Mouse (Mus musculus): ENCODE results near the gene Rcan1. TPM values are rescaled to one million over a fixed set of nuclear protein-coding genes. Genes with fewer than 3 reads are reported as not detected.

Gene Rcan1
- polyA plus RNA-seq, 1 experiment from 2014 or later: 40.3 TPM

DNA sequence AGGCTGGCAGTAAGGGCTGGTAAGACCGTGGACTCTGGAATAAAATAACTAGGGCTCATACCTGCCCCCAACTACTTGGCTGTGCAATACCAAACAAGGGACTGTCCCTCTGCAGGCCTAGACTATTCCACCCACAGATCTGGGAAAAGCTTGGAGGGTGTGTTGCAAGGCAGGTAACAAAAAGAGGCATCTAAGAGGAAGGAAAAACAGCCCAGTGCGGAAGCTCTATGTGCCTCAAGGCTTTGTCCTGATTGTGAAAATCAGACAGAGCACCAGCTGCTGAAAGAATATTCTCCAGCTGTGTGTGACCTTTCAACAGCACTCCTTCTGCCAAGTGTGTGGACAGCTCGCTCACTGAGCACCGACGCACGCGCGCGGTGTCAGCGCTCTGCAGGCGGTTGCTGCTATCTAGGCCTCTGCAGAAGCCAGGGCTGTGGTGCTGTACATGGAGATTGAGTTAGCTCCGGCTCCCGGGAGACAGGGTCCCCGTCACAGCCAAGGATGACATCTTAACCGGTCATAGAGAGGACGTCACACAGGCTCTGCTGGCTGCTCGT is 19.1 kb downstream of the Rcan1 start:
- Histone ChIP-seq H3K4me1 (peaks cover 32% of the 10 kb centered on the region), H3K4me2 (replicated peaks) (no peak overlapping the region), H3K27ac (replicated peaks) (no peak overlapping the region), H3K4me3 (replicated peaks) (no peak overlapping the region), H3K27me3 (no peaks in the 10 kb centered on the region), H3K36me3 (peaks cover 4% of the 10 kb centered on the region; the same call in 1 of the 2 replicates), H3K9me3 (replicated peaks) (no peaks in the 10 kb centered on the region), H3K9ac (no peak overlapping the region)
- WGBS: 80% methylated on average over 17 of the region's 17 CpGs
- no peak for ATAC-seq (ENCODE audit: insufficient number of reproducible peaks, low FRiP score, low TSS enrichment, low read depth)

DNA sequence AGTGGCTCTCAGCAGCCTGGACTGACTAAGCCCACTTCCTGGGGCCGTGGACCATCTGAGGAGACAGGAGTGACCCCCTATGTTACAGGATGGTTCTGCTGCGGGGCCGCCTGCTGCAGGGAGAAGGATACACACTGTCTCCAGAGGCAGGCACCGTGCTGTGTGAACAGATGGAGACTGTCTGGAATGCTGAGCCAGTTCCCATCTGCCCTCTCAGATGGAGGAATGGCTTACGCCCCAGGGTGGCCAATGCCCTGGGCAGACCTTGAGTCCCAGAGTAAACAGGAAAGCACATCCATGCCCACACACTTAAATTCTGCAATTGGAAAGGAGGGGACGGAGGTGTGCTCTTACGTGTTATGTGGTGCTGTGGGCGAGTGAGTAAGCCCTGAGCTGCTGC is 20.3 kb downstream of the Rcan1 start:
- no peak for ATAC-seq (ENCODE audit: insufficient number of reproducible peaks, low FRiP score, low TSS enrichment, low read depth)
- H3K4me2 ChIP-seq (replicated peaks): no peak overlapping the region
- WGBS: 74% methylated on average over 8 of the region's 8 CpGs

DNA sequence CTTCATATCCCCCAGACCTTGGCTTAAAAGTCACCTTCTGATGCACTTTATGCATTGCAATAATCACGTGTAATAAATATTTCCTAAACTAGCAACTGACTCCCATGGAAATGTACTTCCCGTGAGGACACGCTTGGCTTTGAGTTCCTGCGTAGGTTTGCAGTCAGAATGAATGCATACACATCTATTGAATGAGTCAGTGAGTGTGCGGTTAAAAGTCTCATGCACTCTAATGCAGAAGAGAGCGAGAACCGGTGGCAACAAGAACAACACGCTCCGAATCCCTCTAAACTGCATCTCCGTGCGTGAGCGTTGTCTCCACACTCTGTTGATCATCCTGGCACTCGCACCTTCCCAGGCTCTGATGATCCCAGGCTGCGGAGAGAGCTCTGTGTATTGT is 21.6 kb downstream of the Rcan1 start:
- no peak for ATAC-seq (ENCODE audit: insufficient number of reproducible peaks, low FRiP score, low TSS enrichment, low read depth)
- Histone ChIP-seq H3K4me1 (peaks cover 31% of the 10 kb centered on the region), H3K4me2 (replicated peaks) (no peak overlapping the region), H3K4me3 (replicated peaks) (no peak overlapping the region), H3K9me3 (replicated peaks) (no peaks in the 10 kb centered on the region), H3K27ac (replicated peaks) (no peak overlapping the region), H3K9ac (no peak overlapping the region), H3K27me3 (no peaks in the 10 kb centered on the region), H3K36me3 (peaks cover 4% of the 10 kb centered on the region; the same call in 1 of the 2 replicates)
- 87% methylated on average over 14 of the region's 14 CpGs for WGBS

More for the DNA sequence above, 20.3 kb downstream of the Rcan1 start:
- Histone ChIP-seq H3K4me3 (replicated peaks) (no peak overlapping the region), H3K27me3 (no peaks in the 10 kb centered on the region), H3K9me3 (replicated peaks) (no peaks in the 10 kb centered on the region), H3K36me3 (peaks cover 4% of the 10 kb centered on the region; the same call in 1 of the 2 replicates), H3K4me1 (peaks cover 32% of the 10 kb centered on the region), H3K9ac (no peak overlapping the region), H3K27ac (replicated peaks) (0 out of 2 replicates have a peak overlapping the region, but pooled peaks have one; percentile 17)

DNA sequence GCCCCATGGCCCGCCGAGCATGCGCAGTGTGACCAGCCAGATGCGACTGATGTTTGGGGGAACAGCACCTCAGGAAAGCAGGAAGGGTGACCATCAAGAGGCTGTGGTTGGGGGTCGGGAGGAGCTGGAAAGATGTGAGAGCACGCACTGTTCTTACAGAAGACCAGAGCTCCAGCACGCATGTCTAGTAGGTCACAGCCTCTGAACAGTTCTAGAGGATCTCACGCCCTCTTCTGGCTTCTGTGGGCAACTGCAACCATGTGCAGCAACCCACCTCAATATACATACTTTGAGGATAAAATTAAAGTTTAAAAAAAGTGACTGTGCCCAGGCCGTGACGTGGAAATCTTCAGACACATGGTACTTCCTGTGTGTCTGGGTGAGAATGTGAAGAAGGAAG is 25.3 kb downstream of the Rcan1 start:
- H3K4me2 ChIP-seq (replicated peaks): no peak overlapping the region
- H3K27ac ChIP-seq (replicated peaks): no peak overlapping the region
- no peak overlapping the region for H3K4me3 ChIP-seq (replicated peaks)
- no peak overlapping the region for H3K9ac ChIP-seq
- WGBS: 65% methylated on average over 10 of the region's 10 CpGs
- peaks cover 4% of the 10 kb centered on the region; the same call in 1 of the 2 replicates for H3K36me3 ChIP-seq
- no peak for ATAC-seq (ENCODE audit: insufficient number of reproducible peaks, low FRiP score, low TSS enrichment, low read depth)
- no peaks in the 10 kb centered on the region for H3K9me3 ChIP-seq (replicated peaks)
- no peaks in the 10 kb centered on the region for H3K27me3 ChIP-seq
- peaks cover 15% of the 10 kb centered on the region for H3K4me1 ChIP-seq

DNA sequence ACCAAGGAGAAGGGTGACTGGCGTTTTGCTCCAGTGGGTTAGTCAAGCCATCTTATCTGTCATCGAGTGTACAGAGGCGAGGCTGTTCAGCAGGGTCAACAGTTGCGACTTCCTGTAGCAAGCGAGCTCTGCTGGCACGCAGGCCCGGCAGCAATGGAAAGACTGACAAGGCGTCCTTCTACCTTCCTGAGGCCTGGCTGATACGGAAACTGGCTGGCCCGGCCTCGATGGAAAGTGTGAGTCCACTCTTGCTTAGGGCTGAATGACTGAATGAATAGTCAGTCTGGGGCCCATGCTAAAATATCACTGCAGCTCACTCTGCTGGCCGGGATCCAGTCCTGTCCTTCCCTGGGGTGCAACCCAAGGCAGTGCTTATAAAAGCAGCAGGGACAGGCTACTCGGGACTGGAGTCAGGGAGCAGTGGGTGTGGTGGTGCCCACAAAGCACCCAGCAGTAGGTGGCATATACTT is 27.0 kb downstream of the Rcan1 start:
- H3K4me3 ChIP-seq (replicated peaks): no peak overlapping the region
- peak; percentile 22; the same call in 1 of the 2 replicates for ATAC-seq (ENCODE audit: insufficient number of reproducible peaks, low FRiP score, low TSS enrichment, low read depth)
- no peak overlapping the region for H3K4me2 ChIP-seq (replicated peaks)
- H3K36me3 ChIP-seq: peaks cover 1% of the 10 kb centered on the region; the same call in 1 of the 2 replicates
- H3K27ac ChIP-seq (replicated peaks): no peak overlapping the region
- H3K9ac ChIP-seq: no peak overlapping the region
- no peaks in the 10 kb centered on the region for H3K9me3 ChIP-seq (replicated peaks)
- no peaks in the 10 kb centered on the region for H3K27me3 ChIP-seq
- H3K4me1 ChIP-seq: 0 out of 2 replicates have a peak, but pooled peaks cover 7% of the 10 kb centered on the region
- WGBS: 52% methylated on average over 13 of the region's 13 CpGs

DNA sequence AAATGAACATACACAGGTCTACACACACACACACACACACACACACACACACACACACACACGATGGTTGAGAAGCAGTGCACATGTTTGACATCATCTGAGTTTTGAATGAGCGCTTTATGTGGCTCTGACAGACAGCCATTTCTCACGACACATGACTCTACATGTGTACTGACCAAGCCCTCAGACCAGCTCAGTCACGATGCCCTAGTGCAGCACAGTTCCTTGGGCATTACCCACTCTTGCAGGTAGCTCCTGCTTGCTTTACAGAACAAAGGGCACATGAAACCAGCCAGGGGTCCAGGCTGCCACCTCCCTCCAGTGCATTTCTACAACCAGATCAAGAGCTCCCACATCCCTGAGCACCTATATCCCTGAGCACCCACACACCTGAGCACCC is 27.7 kb downstream of the Rcan1 start:
- ATAC-seq (ENCODE audit: insufficient number of reproducible peaks, low FRiP score, low TSS enrichment, low read depth): no peak
- no peaks in the 10 kb centered on the region for H3K9me3 ChIP-seq (replicated peaks)
- 81% methylated on average over 4 of the region's 4 CpGs for WGBS
- no peak overlapping the region for H3K4me3 ChIP-seq (replicated peaks)
- H3K4me1 ChIP-seq: 0 out of 2 replicates have a peak, but pooled peaks cover 7% of the 10 kb centered on the region
- no peaks in the 10 kb centered on the region for H3K27me3 ChIP-seq
- H3K27ac ChIP-seq (replicated peaks): no peak overlapping the region
- H3K4me2 ChIP-seq (replicated peaks): no peak overlapping the region
- no peak overlapping the region for H3K9ac ChIP-seq
- no peaks in the 10 kb centered on the region for H3K36me3 ChIP-seq

DNA sequence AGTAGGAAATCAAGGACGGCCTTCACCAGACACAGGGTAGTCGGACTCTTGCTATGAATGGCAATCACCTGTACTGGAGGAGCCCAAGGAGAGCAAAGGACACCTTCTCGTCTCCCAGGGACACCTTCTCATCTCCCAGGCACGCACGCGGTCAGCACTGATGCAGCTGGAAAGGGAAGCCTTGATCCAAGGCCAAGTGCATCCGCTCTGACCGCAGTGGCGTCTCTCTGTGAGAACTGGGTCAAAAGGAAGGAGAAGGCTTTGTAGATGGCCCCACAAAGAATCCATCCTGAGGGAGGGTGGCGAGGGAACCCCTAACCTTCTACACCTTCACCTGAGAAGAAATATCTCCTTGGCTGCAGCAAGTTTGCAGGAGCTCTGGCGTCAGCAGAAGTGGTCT is 28.5 kb downstream of the Rcan1 start:
- ATAC-seq (ENCODE audit: insufficient number of reproducible peaks, low FRiP score, low TSS enrichment, low read depth): no peak
- Histone ChIP-seq H3K27me3 (no peaks in the 10 kb centered on the region), H3K36me3 (no peaks in the 10 kb centered on the region), H3K4me1 (0 out of 2 replicates have a peak, but pooled peaks cover 7% of the 10 kb centered on the region), H3K9me3 (replicated peaks) (no peaks in the 10 kb centered on the region), H3K9ac (no peak overlapping the region), H3K4me3 (replicated peaks) (no peak overlapping the region), H3K27ac (replicated peaks) (no peak overlapping the region), H3K4me2 (replicated peaks) (no peak overlapping the region)
- 88% methylated on average over 11 of the region's 11 CpGs for WGBS

DNA sequence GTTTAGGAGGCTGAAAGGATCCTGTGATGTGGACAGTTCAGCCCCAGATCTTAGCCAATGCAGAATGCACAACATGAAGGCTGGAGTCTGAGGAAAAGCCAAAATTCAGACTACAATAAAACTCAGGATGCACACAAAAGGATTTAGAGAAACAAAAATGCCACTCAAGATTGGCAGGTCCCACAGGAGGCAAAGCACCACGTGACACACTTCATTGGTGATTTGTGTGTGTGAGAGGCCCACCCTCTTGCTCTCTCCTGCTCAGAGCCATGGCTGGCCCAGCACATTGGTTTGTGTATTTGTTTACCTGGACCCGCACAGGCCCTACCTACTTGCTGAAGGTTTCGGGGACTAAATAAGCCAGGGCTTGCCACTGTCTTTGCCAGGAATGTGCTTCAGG is 29.5 kb downstream of the Rcan1 start:
- WGBS: 74% methylated on average over 3 of the region's 3 CpGs

DNA sequence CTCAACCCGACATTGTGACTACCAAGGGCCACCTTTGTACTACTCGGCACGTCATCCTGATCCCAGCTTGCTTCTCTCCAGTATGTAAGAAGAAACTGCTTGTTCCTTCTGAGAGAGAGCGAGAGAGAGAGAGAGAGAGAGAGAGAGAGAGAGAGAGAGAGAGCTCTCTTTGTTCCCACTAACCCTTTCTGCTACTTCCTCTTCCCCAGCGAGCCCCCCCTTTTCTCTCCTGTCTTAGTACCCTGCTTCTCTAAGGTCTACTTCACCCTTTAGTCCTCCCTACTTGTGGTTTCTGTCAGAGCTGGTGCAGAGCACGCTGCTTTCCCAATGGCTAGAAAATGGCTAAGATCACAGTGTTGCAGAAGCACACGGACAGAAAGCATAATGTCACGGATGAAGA is 30.4 kb downstream of the Rcan1 start:
- Histone ChIP-seq H3K27me3 (no peaks in the 10 kb centered on the region), H3K4me3 (replicated peaks) (no peak overlapping the region), H3K36me3 (no peaks in the 10 kb centered on the region), H3K9ac (no peak overlapping the region), H3K27ac (replicated peaks) (no peak overlapping the region), H3K4me2 (replicated peaks) (no peak overlapping the region), H3K4me1 (0 out of 2 replicates have a peak, but pooled peaks cover 11% of the 10 kb centered on the region), H3K9me3 (replicated peaks) (no peaks in the 10 kb centered on the region)
- no peak for ATAC-seq (ENCODE audit: insufficient number of reproducible peaks, low FRiP score, low TSS enrichment, low read depth)
- WGBS: 47% methylated on average over 8 of the region's 8 CpGs

More for the DNA sequence above, 29.5 kb downstream of the Rcan1 start:
- no peak overlapping the region for H3K4me3 ChIP-seq (replicated peaks)
- H3K4me2 ChIP-seq (replicated peaks): no peak overlapping the region
- H3K27ac ChIP-seq (replicated peaks): peak overlapping the region; percentile 34; the same call in 1 of the 2 replicates
- no peaks in the 10 kb centered on the region for H3K27me3 ChIP-seq
- ATAC-seq (ENCODE audit: insufficient number of reproducible peaks, low FRiP score, low TSS enrichment, low read depth): no peak
- H3K9me3 ChIP-seq (replicated peaks): no peaks in the 10 kb centered on the region
- H3K4me1 ChIP-seq: 0 out of 2 replicates have a peak, but pooled peaks cover 7% of the 10 kb centered on the region
- H3K36me3 ChIP-seq: no peaks in the 10 kb centered on the region
- no peak overlapping the region for H3K9ac ChIP-seq

DNA sequence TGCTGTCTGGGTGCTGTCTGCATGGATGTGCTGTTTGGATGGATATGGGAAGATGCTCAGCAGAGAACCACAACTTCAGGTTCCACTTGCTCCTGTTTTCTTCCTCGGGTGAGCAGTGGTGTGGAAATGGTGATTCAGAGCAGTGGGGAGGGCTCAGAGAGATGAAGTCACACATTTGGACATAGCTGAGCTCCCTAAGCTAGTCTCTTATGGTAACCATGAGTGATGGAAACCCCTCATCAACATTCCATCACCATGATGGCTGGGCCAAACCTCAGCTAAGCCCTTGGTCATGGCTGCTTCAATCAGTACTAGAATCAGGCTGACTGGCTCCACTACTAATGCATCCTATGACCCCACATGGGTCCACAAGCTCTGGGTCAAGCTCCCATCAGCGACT is 30.9 kb downstream of the Rcan1 start:
- 0 out of 2 replicates have a peak, but pooled peaks cover 9% of the 10 kb centered on the region for H3K4me1 ChIP-seq
- no peak for ATAC-seq (ENCODE audit: insufficient number of reproducible peaks, low FRiP score, low TSS enrichment, low read depth)
- H3K27me3 ChIP-seq: no peaks in the 10 kb centered on the region
- 0 out of 2 replicates have a peak, but pooled peaks cover 2% of the 10 kb centered on the region for H3K36me3 ChIP-seq
- no peak overlapping the region for H3K4me3 ChIP-seq (replicated peaks)
- no peak overlapping the region for H3K9ac ChIP-seq
- no peak overlapping the region for H3K4me2 ChIP-seq (replicated peaks)
- H3K9me3 ChIP-seq (replicated peaks): no peaks in the 10 kb centered on the region
- no peak overlapping the region for H3K27ac ChIP-seq (replicated peaks)
- WGBS: 48% methylated on average over 2 of the region's 2 CpGs

DNA sequence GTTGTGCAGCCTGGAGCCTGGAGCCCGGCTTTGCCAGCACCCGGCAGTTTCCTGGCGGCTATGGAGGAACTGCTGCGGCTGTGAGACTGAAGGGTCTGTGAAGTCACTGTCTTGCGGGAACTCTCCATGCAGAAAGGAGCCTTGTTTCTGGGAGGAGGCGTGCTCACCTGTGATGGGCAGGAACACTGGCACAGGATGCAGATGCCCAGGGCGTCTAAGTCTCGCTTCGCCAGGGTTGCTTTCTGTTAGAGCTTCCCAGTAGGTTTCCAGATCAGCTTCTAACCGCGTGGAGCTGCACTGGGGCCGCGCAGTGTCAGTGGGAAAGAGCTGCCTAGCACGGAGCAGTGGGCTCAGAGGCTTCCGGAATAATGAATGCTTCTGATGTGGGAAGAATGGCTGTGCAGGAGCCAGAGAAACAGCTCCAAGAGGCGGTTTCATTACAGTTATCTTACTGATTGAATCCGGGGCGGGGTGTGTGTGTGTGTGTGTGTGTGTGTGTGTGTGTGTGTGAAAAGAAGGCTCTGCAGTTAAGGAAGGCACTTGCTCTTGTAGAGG is 35.2 kb downstream of the Rcan1 start:
- 0 out of 2 replicates have a peak, but pooled peaks cover 23% of the 10 kb centered on the region for H3K36me3 ChIP-seq
- ATAC-seq (ENCODE audit: insufficient number of reproducible peaks, low FRiP score, low TSS enrichment, low read depth): no peak
- H3K9ac ChIP-seq: no peak overlapping the region
- no peak overlapping the region for H3K4me2 ChIP-seq (replicated peaks)
- 0 out of 2 replicates have a peak overlapping the region, but pooled peaks have one; percentile 17 for H3K27ac ChIP-seq (replicated peaks)
- no peaks in the 10 kb centered on the region for H3K27me3 ChIP-seq
- 73% methylated on average over 18 of the region's 18 CpGs for WGBS
- no peaks in the 10 kb centered on the region for H3K9me3 ChIP-seq (replicated peaks)
- H3K4me1 ChIP-seq: 0 out of 2 replicates have a peak, but pooled peaks cover 5% of the 10 kb centered on the region
- H3K4me3 ChIP-seq (replicated peaks): no peak overlapping the region
